Mouse (Mus musculus) testis, adult 2 months (tissue): ENCODE measurements around the gene Cd209d.
"Not testable (repeated sequence)": the region's sequence is repeated elsewhere in the genome, so short reads cannot be mapped to it uniquely, and the experiment has no call there.

Experiments used
- CTCF ChIP-seq: fragments of 200-500 bp; IDR thresholded peaks from 2 replicates; pipeline ENCODE4 v1.5.1; 2012; ENCODE audit warnings: low read depth, mild to moderate bottlenecking, inconsistent platforms, low read length, moderate library complexity; ENCODE audit not compliant: control insufficient read depth, insufficient read depth, insufficient replicate concordance
- POLR2A ChIP-seq: fragments of 200-500 bp; IDR thresholded peaks from 2 replicates; pipeline ENCODE4 v1.6.1; 2012; ENCODE audit warnings: low read depth, mild to moderate bottlenecking, inconsistent platforms, low read length, moderate library complexity; ENCODE audit not compliant: control insufficient read depth

- TF ChIP-seq POLR2A, CTCF: not testable (repeated sequence)
Observed at GRCm38 (mm10) chr8:3862736-3863135, 15.6 kb downstream of the Cd209d start.
